Mouse (Mus musculus) liver, adult 2 months (tissue): ENCODE measurements around the gene Fscn2. TPM values are rescaled to one million over a fixed set of nuclear protein-coding genes. Genes with fewer than 3 reads are reported as not detected.

Experiments used
- DNase-seq: peaks from one replicate; pipeline ENCODE4 v3.0.0-alpha.2; 2011; ENCODE audit warnings: low read depth, low spot score; ENCODE audit errors: extremely low read depth
- H3K27ac ChIP-seq: fragments of 200-500 bp; replicated peaks from 2 replicates; pipeline ENCODE4 v1.5.1; 2012; ENCODE audit warnings: low read depth, mild to moderate bottlenecking, control low read depth, inconsistent platforms, low read length; ENCODE audit not compliant: insufficient read depth
- H3K27me3 ChIP-seq: fragments of 200-500 bp; 2 replicates; pipeline ENCODE4 v1.6.1; 2012; ENCODE audit warnings: mild to moderate bottlenecking, moderate library complexity, low read length, inconsistent platforms; ENCODE audit not compliant: control insufficient read depth, insufficient read depth
- H3K36me3 ChIP-seq: fragments of 200-500 bp; 2 replicates; pipeline ENCODE4 v1.6.1; 2012; ENCODE audit warnings: low read length, inconsistent platforms; ENCODE audit not compliant: control insufficient read depth, insufficient read depth
- H3K4me1 ChIP-seq: fragments of 200-500 bp; 2 replicates; pipeline ENCODE4 v1.6.1; 2011; ENCODE audit warnings: low read length; ENCODE audit not compliant: control insufficient read depth, insufficient read depth
- H3K4me3 ChIP-seq: fragments of 200-500 bp; 2 replicates; pipeline ENCODE4 v1.5.1; 2011; ENCODE audit warnings: low read depth, mild to moderate bottlenecking, control low read depth, low read length, moderate library complexity; ENCODE audit not compliant: insufficient read depth
- H3K79me2 ChIP-seq: fragments of 200-500 bp; 2 replicates; pipeline ENCODE4 v1.6.1; 2012; ENCODE audit warnings: inconsistent platforms, mild to moderate bottlenecking, low read length, moderate library complexity; ENCODE audit not compliant: control insufficient read depth, insufficient read depth
- H3K9ac ChIP-seq: fragments of 200-500 bp; 2 replicates; pipeline ENCODE4 v1.6.1; 2012; ENCODE audit warnings: low read depth, mild to moderate bottlenecking, control low read depth, inconsistent platforms, low read length
- CTCF ChIP-seq: fragments of 200-500 bp; IDR thresholded peaks from 2 replicates; pipeline ENCODE4 v1.5.1; 2011; ENCODE audit warnings: low read depth, low read length, control low read depth
- POLR2A ChIP-seq: fragments of 200-500 bp; IDR thresholded peaks from 2 replicates; pipeline ENCODE4 v1.6.1; 2011; ENCODE audit warnings: low read length, control low read depth; ENCODE audit not compliant: insufficient read depth; ENCODE audit errors: extremely low read depth
- WGBS: fragments of 180-500 bp; shearing (Covaris S2); methylation state at CpG from one replicate; pipeline ENCODE4 v1.1.7; 2018; 5-methylcytosine and 5-hydroxymethylcytosine counted together
- polyA plus RNA-seq: library from polyadenylated mRNA; depleted of rRNA; stranded (reverse); fragments of >200 nt; gene quantifications from 2 replicates; pipeline ENCODE4 v1.2.3, GENCODE M21; 2012
- total RNA-seq: library from RNA; depleted of rRNA; stranded (reverse); fragments of >200 nt; gene quantifications from 2 replicates; pipeline ENCODE4 v1.2.3, GENCODE M21; 2014

The Fscn2 gene
- total and polyA plus RNA-seq, 2 experiments = not detected

GRCm38 (mm10) chr11:120335431-120336021 is 25.8 kb upstream of the Fscn2 start:
- Histone ChIP-seq H3K27ac (no peak overlapping the region), H3K4me3 (no peak overlapping the region), H3K79me2 (no peaks in the 10 kb centered on the region), H3K9ac (no peak overlapping the region), H3K27me3 (no peaks in the 10 kb centered on the region), H3K36me3 (no peaks in the 10 kb centered on the region), H3K4me1 (peaks cover 6% of the 10 kb centered on the region)
- no peak for TF ChIP-seq POLR2A
- TF ChIP-seq CTCF = no peak
- no peak for DNase-seq
- 83% methylated on average over 6 of the region's 6 CpGs for WGBS

GRCm38 (mm10) chr11:120337447-120337846 is 23.9 kb upstream of the Fscn2 start:
- 87% methylated on average over 2 of the region's 2 CpGs for WGBS
- peak; percentile 39 for TF ChIP-seq CTCF
- no peak for TF ChIP-seq POLR2A
- Histone ChIP-seq H3K36me3 (no peaks in the 10 kb centered on the region), H3K79me2 (no peaks in the 10 kb centered on the region), H3K27me3 (no peaks in the 10 kb centered on the region), H3K27ac (no peak overlapping the region), H3K4me1 (peaks cover 6% of the 10 kb centered on the region), H3K4me3 (no peak overlapping the region), H3K9ac (no peak overlapping the region)
- no peak for DNase-seq

GRCm38 (mm10) chr11:120338786-120339185 is 22.5 kb upstream of the Fscn2 start:
- H3K4me3 ChIP-seq = no peak overlapping the region
- no peaks in the 10 kb centered on the region for H3K27me3 ChIP-seq
- no peaks in the 10 kb centered on the region for H3K79me2 ChIP-seq
- no peak overlapping the region for H3K27ac ChIP-seq
- H3K9ac ChIP-seq = no peak overlapping the region
- no peaks in the 10 kb centered on the region for H3K36me3 ChIP-seq
- no peak for TF ChIP-seq POLR2A
- TF ChIP-seq CTCF = no peak
- WGBS = 90% methylated on average over 3 of the region's 3 CpGs
- no peak for DNase-seq
- peaks cover 6% of the 10 kb centered on the region for H3K4me1 ChIP-seq

GRCm38 (mm10) chr11:120339978-120340513 is 21.3 kb upstream of the Fscn2 start:
- TF ChIP-seq POLR2A (no peak), CTCF (no peak)
- peak overlapping the region; percentile 89 for H3K27ac ChIP-seq
- H3K79me2 ChIP-seq = no peaks in the 10 kb centered on the region
- WGBS = 16% methylated on average over 10 of the region's 10 CpGs
- no peaks in the 10 kb centered on the region; the same call in 1 of the 2 replicates for H3K36me3 ChIP-seq
- H3K27me3 ChIP-seq = no peaks in the 10 kb centered on the region
- H3K9ac ChIP-seq = 0 out of 2 replicates have a peak overlapping the region, but pooled peaks have one; percentile 46
- DNase-seq = peak; percentile 99
- H3K4me3 ChIP-seq = peak overlapping the region; percentile 50
- H3K4me1 ChIP-seq = peaks cover 8% of the 10 kb centered on the region

GRCm38 (mm10) chr11:120341661-120342060 is 19.7 kb upstream of the Fscn2 start:
- no peaks in the 10 kb centered on the region for H3K27me3 ChIP-seq
- peaks cover 5% of the 10 kb centered on the region for H3K36me3 ChIP-seq
- no peak overlapping the region for H3K4me3 ChIP-seq
- H3K27ac ChIP-seq = no peak overlapping the region
- no peaks in the 10 kb centered on the region for H3K79me2 ChIP-seq
- DNase-seq = no peak
- no peak for TF ChIP-seq POLR2A
- no peak for TF ChIP-seq CTCF
- H3K4me1 ChIP-seq = peaks cover 15% of the 10 kb centered on the region
- WGBS = 98% methylated on average over 4 of the region's 4 CpGs
- H3K9ac ChIP-seq = no peak overlapping the region

- peaks cover 18% of the 10 kb centered on the region for H3K4me1 ChIP-seq
- H3K27me3 ChIP-seq = no peaks in the 10 kb centered on the region
- WGBS = 96% methylated on average over 5 of the region's 5 CpGs
- no peak overlapping the region for H3K27ac ChIP-seq
- H3K9ac ChIP-seq = no peak overlapping the region
- no peaks in the 10 kb centered on the region for H3K79me2 ChIP-seq
- no peak for DNase-seq
- H3K4me3 ChIP-seq = no peak overlapping the region
- H3K36me3 ChIP-seq = peaks cover 6% of the 10 kb centered on the region
- TF ChIP-seq CTCF (no peak), POLR2A (no peak)
Observed at GRCm38 (mm10) chr11:120342656-120343160, 18.6 kb upstream of the Fscn2 start.
